Mouse (Mus musculus) spleen, adult 2 months (tissue): ENCODE data around the gene Vps36.

ENCODE experiments used
- CTCF ChIP-seq: fragments of 200-500 bp; IDR thresholded peaks from 2 replicates; pipeline ENCODE4 v1.5.1; 2011; ENCODE audit warnings: mild to moderate bottlenecking, inconsistent platforms; ENCODE audit not compliant: insufficient read depth, insufficient read length, insufficient replicate concordance; ENCODE audit errors: extremely low read depth
- POLR2A ChIP-seq: fragments of 200-500 bp; IDR thresholded peaks from 2 replicates; pipeline ENCODE4 v1.6.1; 2011; ENCODE audit warnings: low read depth, low read length, inconsistent platforms

GRCm38 (mm10) chr8:22197914-22198313, 5.3 kb downstream of the Vps36 start:
- TF ChIP-seq CTCF (no peak), POLR2A (no peak)
